Mouse (Mus musculus): Measurements from ENCODE around the gene Rnf166.

- TF ChIP-seq CTCF (IDR thresholded peaks at IDR 0.05) = no peak
- no peak for TF ChIP-seq POLR2A (IDR thresholded peaks at IDR 0.05; ENCODE audit: insufficient read depth, low read depth, low read length)
Measured at GRCm38 (mm10) chr8:122427607-122428006, 48.3 kb downstream of the Rnf166 start.
